Mouse (Mus musculus): Measurements from ENCODE around the gene Pnp. TPM values are rescaled to one million over a fixed set of nuclear protein-coding genes. Genes with fewer than 3 reads are reported as not detected.
A peak's percentile ranks its signal among the peaks of the same experiment; 100 is the strongest.
"Not testable (repeated sequence)": the region's sequence is repeated elsewhere in the genome, so short reads cannot be mapped to it uniquely, and the experiment has no call there.

Pnp gene
- polyA plus RNA-seq, 1 experiment from 2014 or later: 51.5 TPM

GRCm38 (mm10) chr14:50897374-50897765, 33.5 kb upstream of the Pnp start, which contains the start of gene Klhl33:
Klhl33 (minus strand) TSS chr14:50897507.
- Histone ChIP-seq H3K9me3 (ENCODE audit: control insufficient read depth, low read length) (no peaks in the 10 kb centered on the region), H3K9ac (ENCODE audit: low read depth, low read length) (peak within 1 kb of the TSS; percentile 62), H3K4me3 (ENCODE audit: low read depth, low read length) (peak within 1 kb of the TSS; percentile 43), H3K4me1 (ENCODE audit: control insufficient read depth, insufficient read depth, low read length) (0 out of 2 replicates have a peak, but pooled peaks cover 3% of the 10 kb centered on the region), H3K36me3 (ENCODE audit: control insufficient read depth, insufficient read depth, low read length) (no peaks in the 10 kb centered on the region), H3K27me3 (replicated peaks; ENCODE audit: control insufficient read depth, insufficient read depth, low read length) (no peaks in the 10 kb centered on the region), H3K4me2 (ENCODE audit: low read depth, low read length) (peak within 1 kb of the TSS; percentile 90), H3K27ac (replicated peaks; ENCODE audit: low read depth, low read length) (no peak within 1 kb of the TSS)
- no peak for DNase-seq (ENCODE audit: low spot score)
- ATAC-seq (ENCODE audit: low read depth): no peak
- 33% methylated on average over 7 of the region's 7 CpGs for WGBS

- H3K4me1 ChIP-seq (ENCODE audit: control insufficient read depth, insufficient read depth, low read length); H3K27ac ChIP-seq (replicated peaks; ENCODE audit: low read depth, low read length); H3K36me3 ChIP-seq (ENCODE audit: control insufficient read depth, insufficient read depth, low read length); H3K9me3 ChIP-seq (ENCODE audit: control insufficient read depth, low read length); DNase-seq (ENCODE audit: low spot score); H3K27me3 ChIP-seq (replicated peaks; ENCODE audit: control insufficient read depth, insufficient read depth, low read length); H3K9ac ChIP-seq (ENCODE audit: low read depth, low read length); ATAC-seq (ENCODE audit: low read depth); H3K4me2 ChIP-seq (ENCODE audit: low read depth, low read length); H3K4me3 ChIP-seq (ENCODE audit: low read depth, low read length): not testable (repeated sequence)
- 89% methylated on average over 2 of the region's 2 CpGs for WGBS
Measured at GRCm38 (mm10) chr14:50897992-50898391, 32.9 kb upstream of the Pnp start.

- DNase-seq (ENCODE audit: low spot score) (peak; percentile 69), ATAC-seq (ENCODE audit: low read depth) (peak; percentile 86)
- no peaks in the 10 kb centered on the region for H3K36me3 ChIP-seq (ENCODE audit: control insufficient read depth, insufficient read depth, low read length)
- no peaks in the 10 kb centered on the region for H3K9me3 ChIP-seq (ENCODE audit: control insufficient read depth, low read length)
- WGBS: 3% methylated on average over 26 of the region's 26 CpGs
- peak overlapping the region; percentile 62 for H3K4me2 ChIP-seq (ENCODE audit: low read depth, low read length)
- no peaks in the 10 kb centered on the region for H3K27me3 ChIP-seq (replicated peaks; ENCODE audit: control insufficient read depth, insufficient read depth, low read length)
- no peaks in the 10 kb centered on the region for H3K4me1 ChIP-seq (ENCODE audit: control insufficient read depth, insufficient read depth, low read length)
- H3K4me3 ChIP-seq (ENCODE audit: low read depth, low read length): peak overlapping the region; percentile 32
- peak overlapping the region; percentile 60 for H3K9ac ChIP-seq (ENCODE audit: low read depth, low read length)
- H3K27ac ChIP-seq (replicated peaks; ENCODE audit: low read depth, low read length): no peak overlapping the region
Measured at GRCm38 (mm10) chr14:50903973-50904827, 26.7 kb upstream of the Pnp start.

- Histone ChIP-seq H3K36me3 (ENCODE audit: control insufficient read depth, insufficient read depth, low read length) (no peaks in the 10 kb centered on the region), H3K4me2 (ENCODE audit: low read depth, low read length) (no peak overlapping the region), H3K4me1 (ENCODE audit: control insufficient read depth, insufficient read depth, low read length) (no peaks in the 10 kb centered on the region), H3K27ac (replicated peaks; ENCODE audit: low read depth, low read length) (no peak overlapping the region), H3K9me3 (ENCODE audit: control insufficient read depth, low read length) (no peaks in the 10 kb centered on the region), H3K4me3 (ENCODE audit: low read depth, low read length) (no peak overlapping the region), H3K9ac (ENCODE audit: low read depth, low read length) (no peak overlapping the region), H3K27me3 (replicated peaks; ENCODE audit: control insufficient read depth, insufficient read depth, low read length) (no peaks in the 10 kb centered on the region)
- 85% methylated on average over 4 of the region's 4 CpGs for WGBS
- no peak for ATAC-seq (ENCODE audit: low read depth)
- DNase-seq (ENCODE audit: low spot score): no peak
Measured at GRCm38 (mm10) chr14:50904828-50905129, 26.1 kb upstream of the Pnp start.

DNA sequence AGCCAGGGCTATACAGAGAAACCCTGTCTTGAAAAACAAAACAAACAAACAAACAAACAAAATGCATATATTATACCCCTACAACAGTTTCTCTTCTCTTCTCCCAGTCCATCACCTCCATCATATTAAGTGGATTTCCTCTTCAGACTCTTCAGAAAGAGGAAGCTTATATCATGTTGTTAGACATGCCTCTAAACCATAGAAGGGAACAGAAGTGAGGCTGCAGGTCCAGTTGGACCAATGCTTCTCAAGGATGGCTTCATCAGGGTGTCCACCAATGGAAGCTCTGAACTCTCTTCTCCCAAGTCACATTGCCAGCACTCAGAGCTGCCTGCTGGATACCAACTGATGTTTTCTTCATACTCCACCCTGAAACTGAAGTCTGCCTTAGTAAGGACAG, 25.6 kb upstream of the Pnp start:
- not testable (repeated sequence) for H3K4me3 ChIP-seq (ENCODE audit: low read depth, low read length); H3K27ac ChIP-seq (replicated peaks; ENCODE audit: low read depth, low read length); H3K27me3 ChIP-seq (replicated peaks; ENCODE audit: control insufficient read depth, insufficient read depth, low read length); ATAC-seq (ENCODE audit: low read depth); H3K9me3 ChIP-seq (ENCODE audit: control insufficient read depth, low read length); H3K4me2 ChIP-seq (ENCODE audit: low read depth, low read length); DNase-seq (ENCODE audit: low spot score); H3K4me1 ChIP-seq (ENCODE audit: control insufficient read depth, insufficient read depth, low read length); H3K9ac ChIP-seq (ENCODE audit: low read depth, low read length); H3K36me3 ChIP-seq (ENCODE audit: control insufficient read depth, insufficient read depth, low read length)

DNA sequence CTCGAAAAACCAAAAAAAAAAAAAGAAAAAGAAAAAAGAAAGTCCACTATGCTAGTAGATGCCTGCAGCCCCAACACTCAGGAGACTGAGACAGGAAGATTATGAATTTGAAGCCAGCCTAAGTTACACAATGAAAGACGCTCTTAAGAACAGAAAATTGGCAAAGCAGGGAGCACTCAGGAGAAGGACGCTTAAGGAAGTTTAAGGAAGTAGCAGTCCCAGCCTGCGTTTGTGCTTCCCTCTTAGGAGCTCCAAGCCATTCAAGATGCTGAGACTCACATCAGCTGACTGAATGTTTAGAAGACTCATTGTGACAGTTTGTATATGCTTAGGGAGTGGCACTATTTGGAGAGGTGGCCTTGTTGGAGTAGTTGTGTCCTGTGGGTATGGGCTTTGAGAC, 22.8 kb upstream of the Pnp start:
- ATAC-seq (ENCODE audit: low read depth) (no peak), DNase-seq (ENCODE audit: low spot score) (no peak)
- Histone ChIP-seq H3K9me3 (ENCODE audit: control insufficient read depth, low read length) (no peaks in the 10 kb centered on the region), H3K27me3 (replicated peaks; ENCODE audit: control insufficient read depth, insufficient read depth, low read length) (no peaks in the 10 kb centered on the region), H3K4me1 (ENCODE audit: control insufficient read depth, insufficient read depth, low read length) (no peaks in the 10 kb centered on the region), H3K36me3 (ENCODE audit: control insufficient read depth, insufficient read depth, low read length) (peaks cover 19% of the 10 kb centered on the region), H3K4me2 (ENCODE audit: low read depth, low read length) (no peak overlapping the region), H3K4me3 (ENCODE audit: low read depth, low read length) (no peak overlapping the region), H3K27ac (replicated peaks; ENCODE audit: low read depth, low read length) (no peak overlapping the region), H3K9ac (ENCODE audit: low read depth, low read length) (no peak overlapping the region)
- 86% methylated on average over 4 of the region's 4 CpGs for whole genome bisulfite sequencing

DNA sequence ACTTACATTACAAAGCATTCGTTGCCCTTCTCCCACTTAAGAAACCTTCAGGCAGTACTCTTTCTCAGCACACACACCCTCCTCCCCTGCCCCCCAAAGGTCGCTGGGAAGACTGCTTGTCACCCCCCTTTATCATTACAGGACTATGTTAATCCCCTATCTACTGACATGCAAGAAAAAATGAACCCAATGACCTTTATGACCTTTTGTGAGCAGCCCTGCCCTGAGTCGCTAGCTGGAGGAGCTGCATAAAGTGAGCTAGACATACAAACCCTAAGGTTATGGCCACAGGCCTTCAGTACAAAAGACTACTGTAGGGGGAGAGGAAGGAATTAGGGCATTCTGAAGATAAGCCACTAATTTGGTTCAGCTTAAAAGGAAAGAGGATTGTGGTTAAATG, 19.5 kb upstream of the Pnp start:
- H3K4me1 ChIP-seq (ENCODE audit: control insufficient read depth, insufficient read depth, low read length): no peaks in the 10 kb centered on the region
- no peaks in the 10 kb centered on the region for H3K9me3 ChIP-seq (ENCODE audit: control insufficient read depth, low read length)
- DNase-seq (ENCODE audit: low spot score) (no peak), ATAC-seq (ENCODE audit: low read depth) (no peak)
- no peak overlapping the region for H3K9ac ChIP-seq (ENCODE audit: low read depth, low read length)
- peaks cover 47% of the 10 kb centered on the region for H3K36me3 ChIP-seq (ENCODE audit: control insufficient read depth, insufficient read depth, low read length)
- H3K27me3 ChIP-seq (replicated peaks; ENCODE audit: control insufficient read depth, insufficient read depth, low read length): no peaks in the 10 kb centered on the region
- no peak overlapping the region for H3K4me2 ChIP-seq (ENCODE audit: low read depth, low read length)
- H3K27ac ChIP-seq (replicated peaks; ENCODE audit: low read depth, low read length): no peak overlapping the region
- 35% methylated on average over 3 of the region's 3 CpGs for WGBS
- no peak overlapping the region for H3K4me3 ChIP-seq (ENCODE audit: low read depth, low read length)

GRCm38 (mm10) chr14:50923437-50923836, 7.4 kb upstream of the Pnp start:
- WGBS: 70% methylated on average over 1 of the region's 1 CpGs
- Histone ChIP-seq H3K9ac (ENCODE audit: low read depth, low read length) (peak overlapping the region; percentile 86), H3K4me2 (ENCODE audit: low read depth, low read length) (peak overlapping the region; percentile 88), H3K4me1 (ENCODE audit: control insufficient read depth, insufficient read depth, low read length) (0 out of 2 replicates have a peak, but pooled peaks cover 11% of the 10 kb centered on the region), H3K27ac (replicated peaks; ENCODE audit: low read depth, low read length) (peak overlapping the region; percentile 95; the same call in 1 of the 2 replicates), H3K36me3 (ENCODE audit: control insufficient read depth, insufficient read depth, low read length) (peaks cover 39% of the 10 kb centered on the region), H3K4me3 (ENCODE audit: low read depth, low read length) (peak overlapping the region; percentile 71)
- not testable (repeated sequence) for H3K9me3 ChIP-seq (ENCODE audit: control insufficient read depth, low read length); H3K27me3 ChIP-seq (replicated peaks; ENCODE audit: control insufficient read depth, insufficient read depth, low read length); ATAC-seq (ENCODE audit: low read depth); DNase-seq (ENCODE audit: low spot score)

All from embryonic facial prominence, embryonic 14.5 days (tissue).